Mouse (Mus musculus) megakaryocyte, adult 5-6 weeks (primary cell): Measurements from ENCODE around the gene Gm4297. TPM values are rescaled to one million over a fixed set of nuclear protein-coding genes. Genes with fewer than 3 reads are reported as not detected.
"Not testable (repeated sequence)": the region's sequence is repeated elsewhere in the genome, so short reads cannot be mapped to it uniquely, and the experiment has no call there.

Source experiments
- ATAC-seq: 2 replicates; pipeline ENCODE4 v1.8.0; 2016; ENCODE audit warnings: mild to moderate bottlenecking, inconsistent platforms; ENCODE audit not compliant: poor library complexity, severe bottlenecking
- total RNA-seq, 2 experiments: library from RNA; stranded (forward) in 1 of 2; stranded (reverse) in 1 of 2; fragments of 153-499, 151-499 nt in 1 of 2; fragments of 221-1000, 200-1000 nt in 1 of 2; gene quantifications; 2 replicates each; pipeline versions ENCODE4 v1.2.3 to v1.2.4; 2015 to 2017

The Gm4297 gene
- total RNA-seq (2015) (not detected in 2 replicates), total RNA-seq (2017) (not detected in 2 replicates)

DNA sequence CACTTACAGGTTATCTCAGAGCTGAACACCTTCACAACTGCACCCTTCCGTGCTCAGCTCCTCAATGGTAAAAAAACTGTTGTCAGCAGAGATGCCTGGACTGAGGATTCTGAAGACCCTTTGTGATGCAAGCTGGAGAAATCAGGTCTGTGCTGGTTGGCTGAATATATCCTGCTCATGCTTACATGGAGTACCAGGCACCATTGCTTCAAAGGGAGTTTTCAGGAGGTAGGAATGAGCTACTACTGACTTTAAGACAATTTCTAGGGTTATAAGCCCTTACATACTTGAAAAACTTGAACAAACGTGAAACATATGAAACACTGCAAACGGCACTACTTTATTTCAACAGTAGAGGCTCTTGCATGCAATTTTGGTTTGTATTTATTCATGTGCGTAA is at the start of gene Gm4297:
Gene Gm4297 (minus strand): TSS at position 101 of the 400 bp plus-strand sequence.
- not testable (repeated sequence) for ATAC-seq

Other genes starting within 250 kb of the Gm4297 start
- gene Gm5934, start 74.1 kb downstream of the Gm4297 start, total RNA-seq (2015), result not detected in 2 replicates
- gene Gm5934, start 74.1 kb downstream of the Gm4297 start, total RNA-seq (2017), result not detected in 2 replicates
- not detected in 2 replicates for gene Gm5935, start 200.3 kb upstream of the Gm4297 start, total RNA-seq (2015)
- not detected in 2 replicates for gene Gm5935, start 200.3 kb upstream of the Gm4297 start, total RNA-seq (2017)